Mouse (Mus musculus) kidney, adult 2 months (tissue): ENCODE measurements around the gene Gas1.

ENCODE experiments used
- CTCF ChIP-seq: fragments of 200-500 bp; conservative IDR thresholded peaks from 2 replicates; pipeline ENCODE4 v1.5.1; 2011; ENCODE audit warnings: low read depth, mild to moderate bottlenecking, control low read depth, low read length, moderate library complexity, mixed read lengths; ENCODE audit not compliant: insufficient read depth, insufficient read length
- POLR2A ChIP-seq: fragments of 200-500 bp; IDR thresholded peaks from one replicate; pipeline ENCODE4 v1.6.1; 2011; ENCODE audit warnings: low read depth, low read length, control low read depth

- no peak for TF ChIP-seq POLR2A
- no peak for TF ChIP-seq CTCF
Observed at GRCm38 (mm10) chr13:60223797-60224196, 46.6 kb upstream of the Gas1 start.
